Mouse (Mus musculus) spleen, adult 2 months (tissue): ENCODE results near the gene Myo3a. TPM values are rescaled to one million over a fixed set of nuclear protein-coding genes. Genes with fewer than 3 reads are reported as not detected.

Experiments
- DNase-seq, 2 experiments: peaks; one replicate each; pipeline versions ENCODE4 v3.0.0 to v3.0.0-alpha.2; 2012 to 2021; ENCODE audit warnings: low spot score in 2 of 2, low read depth in 1 of 2
- H3K27ac ChIP-seq: fragments of 200-500 bp; 2 replicates; pipeline ENCODE4 v1.5.1; 2012; ENCODE audit warnings: low read length, inconsistent platforms; ENCODE audit not compliant: insufficient read depth
- H3K27me3 ChIP-seq: fragments of 200-500 bp; 2 replicates; pipeline ENCODE4 v1.6.1; 2012; ENCODE audit warnings: mild to moderate bottlenecking, moderate library complexity, low read length, inconsistent platforms; ENCODE audit not compliant: control insufficient read depth, insufficient read depth
- H3K36me3 ChIP-seq: fragments of 200-500 bp; 2 replicates; pipeline ENCODE4 v1.6.1; 2012; ENCODE audit warnings: mild to moderate bottlenecking, low read length, inconsistent platforms; ENCODE audit not compliant: control insufficient read depth, insufficient read depth
- H3K4me1 ChIP-seq: fragments of 200-500 bp; 2 replicates; pipeline ENCODE4 v1.6.1; 2011; ENCODE audit warnings: inconsistent platforms; ENCODE audit not compliant: control insufficient read depth, insufficient read depth, insufficient read length
- H3K4me3 ChIP-seq: fragments of 200-500 bp; 2 replicates; pipeline ENCODE4 v1.5.1; 2011; ENCODE audit warnings: mild to moderate bottlenecking, inconsistent platforms; ENCODE audit not compliant: insufficient read depth, insufficient read length; ENCODE audit errors: extremely low read depth
- CTCF ChIP-seq: fragments of 200-500 bp; IDR thresholded peaks from 2 replicates; pipeline ENCODE4 v1.5.1; 2011; ENCODE audit warnings: mild to moderate bottlenecking, inconsistent platforms; ENCODE audit not compliant: insufficient read depth, insufficient read length, insufficient replicate concordance; ENCODE audit errors: extremely low read depth
- POLR2A ChIP-seq: fragments of 200-500 bp; IDR thresholded peaks from 2 replicates; pipeline ENCODE4 v1.6.1; 2011; ENCODE audit warnings: low read depth, low read length, inconsistent platforms
- WGBS: fragments of 180-500 bp; shearing (Covaris S2); methylation state at CpG from one replicate; pipeline ENCODE4 v1.1.7; 2018; 5-methylcytosine and 5-hydroxymethylcytosine counted together
- polyA plus RNA-seq: library from polyadenylated mRNA; depleted of rRNA; stranded (reverse); fragments of >200 nt; gene quantifications from 2 replicates; pipeline ENCODE4 v1.2.3, GENCODE M21; 2012; rRNA removed

The Myo3a gene
- polyA plus RNA-seq: not detected in 2 replicates

DNA sequence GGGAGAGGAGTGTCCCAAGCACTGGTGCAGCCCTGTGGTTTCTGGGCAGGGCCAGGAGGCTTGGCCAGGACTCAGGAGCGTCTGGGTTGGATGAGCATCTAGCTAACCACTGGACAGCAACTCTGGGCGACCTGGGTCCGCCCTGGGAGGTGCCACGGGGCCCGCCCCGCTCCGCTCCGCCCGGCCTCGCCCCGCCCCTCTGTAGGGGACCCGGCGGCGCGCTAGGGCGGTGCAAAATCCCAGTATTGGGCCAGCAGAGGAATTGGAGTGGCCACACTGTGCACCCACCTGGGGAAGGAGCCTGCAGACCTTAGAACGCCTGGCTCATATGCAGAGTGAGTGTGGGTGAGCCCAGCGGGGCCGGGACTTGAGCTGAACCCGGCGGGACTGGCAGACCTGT is at the start of gene Myo3a:
Gene Myo3a (plus strand): TSS at position 196 of the 400 bp plus-strand sequence.
- no peaks in the 10 kb centered on the region for H3K36me3 ChIP-seq
- H3K4me3 ChIP-seq: no peak within 1 kb of the TSS
- no peak for DNase-seq
- H3K27ac ChIP-seq: no peak within 1 kb of the TSS
- no peaks in the 10 kb centered on the region for H3K4me1 ChIP-seq
- WGBS: 15% methylated on average over 21 of the region's 21 CpGs
- TF ChIP-seq CTCF (no peak), POLR2A (no peak)
- H3K27me3 ChIP-seq: no peaks in the 10 kb centered on the region

DNA sequence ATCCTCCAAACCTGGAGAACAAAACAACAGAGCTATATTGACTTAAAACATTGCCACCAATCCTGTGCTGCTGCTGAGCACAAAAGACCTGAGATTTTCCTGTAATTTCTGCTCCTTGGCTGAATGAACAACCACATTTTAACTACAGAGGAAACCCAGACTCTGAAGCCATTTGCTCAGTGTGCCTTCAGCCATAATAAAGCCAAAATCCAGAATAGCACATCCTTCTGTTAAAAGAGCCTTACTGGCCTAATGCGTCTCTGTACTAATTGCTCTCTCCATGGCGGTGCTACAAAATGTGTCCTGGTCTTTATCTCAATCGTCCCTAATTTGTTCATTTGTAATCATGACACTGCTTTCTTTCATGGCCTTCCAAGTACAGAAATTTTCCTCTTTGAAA is 23.2 kb downstream of the Myo3a start:
- 83% methylated on average over 3 of the region's 3 CpGs for WGBS
- H3K27ac ChIP-seq: no peak overlapping the region

DNA sequence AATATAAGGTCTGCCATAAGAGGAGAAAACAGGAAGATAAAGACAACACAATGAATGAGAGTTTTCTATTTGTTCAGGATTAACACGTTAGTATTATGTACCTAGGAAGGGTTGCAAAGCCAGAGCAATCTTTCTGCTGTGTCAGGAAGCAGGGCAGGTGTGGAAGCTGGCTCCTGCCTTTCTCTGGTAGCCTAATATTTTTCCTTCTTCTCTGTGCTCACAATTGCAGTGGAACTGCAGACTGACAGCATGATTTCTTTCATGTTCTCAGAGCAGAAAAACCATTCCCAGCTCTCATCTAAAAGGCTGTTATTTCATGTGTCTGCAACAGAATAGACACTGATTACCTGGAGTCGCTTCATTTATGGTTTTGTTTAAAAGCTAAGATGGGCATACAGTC is 23.7 kb downstream of the Myo3a start:
- WGBS: 70% methylated on average over 2 of the region's 2 CpGs
- no peaks in the 10 kb centered on the region for H3K4me1 ChIP-seq
- no peak for DNase-seq
- no peaks in the 10 kb centered on the region for H3K36me3 ChIP-seq
- no peak overlapping the region for H3K27ac ChIP-seq
- no peaks in the 10 kb centered on the region for H3K27me3 ChIP-seq
- TF ChIP-seq CTCF (no peak), POLR2A (no peak)
- no peak overlapping the region for H3K4me3 ChIP-seq

More for the DNA sequence above, 23.2 kb downstream of the Myo3a start:
- Histone ChIP-seq H3K36me3 (no peaks in the 10 kb centered on the region), H3K27me3 (no peaks in the 10 kb centered on the region), H3K4me3 (no peak overlapping the region), H3K4me1 (no peaks in the 10 kb centered on the region)
- no peak for DNase-seq
- no peak for TF ChIP-seq POLR2A
- no peak for TF ChIP-seq CTCF

DNA sequence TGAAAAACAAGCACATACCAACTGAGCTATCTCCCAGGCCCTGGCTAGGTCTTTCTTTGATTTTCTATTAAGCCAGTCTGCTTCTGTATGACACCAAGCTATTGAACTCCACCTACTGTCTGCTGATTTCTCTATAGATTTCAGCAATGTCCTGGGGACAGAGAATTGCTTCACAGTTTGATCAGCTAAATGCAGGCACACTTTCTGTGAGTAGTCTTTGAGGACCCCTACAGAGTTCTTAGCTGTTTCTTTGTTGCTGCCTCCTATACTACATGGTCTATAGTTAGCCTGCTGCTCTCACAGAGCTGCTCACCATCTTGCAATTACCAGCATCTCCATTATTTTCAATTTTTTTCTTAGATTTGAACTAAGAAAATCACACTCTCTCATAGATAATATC is 28.3 kb downstream of the Myo3a start:
- H3K4me3 ChIP-seq: no peak overlapping the region
- DNase-seq: no peak
- no peaks in the 10 kb centered on the region for H3K4me1 ChIP-seq
- TF ChIP-seq POLR2A (no peak), CTCF (no peak)
- H3K27me3 ChIP-seq: no peaks in the 10 kb centered on the region
- no peaks in the 10 kb centered on the region for H3K36me3 ChIP-seq
- H3K27ac ChIP-seq: no peak overlapping the region

DNA sequence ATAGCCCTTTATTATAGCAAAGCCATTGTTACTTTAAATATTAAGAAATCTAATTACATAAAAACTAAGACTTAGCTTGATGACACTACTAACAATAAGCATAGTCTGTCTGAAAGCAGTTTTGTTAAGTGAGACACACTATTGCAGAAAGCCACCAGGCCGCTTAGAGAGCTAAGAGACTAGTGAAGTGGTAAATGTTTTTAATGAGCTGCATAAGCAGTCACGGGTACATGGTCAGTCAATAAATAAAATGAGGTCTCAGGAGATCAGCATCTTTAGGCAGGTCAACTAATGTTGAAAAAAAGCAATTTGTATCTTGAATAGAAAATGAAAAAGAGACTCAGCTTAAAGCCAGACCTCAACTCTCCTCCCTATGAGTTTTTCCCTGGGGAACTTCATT is 44.3 kb downstream of the Myo3a start:
- 83% methylated on average over 2 of the region's 2 CpGs for WGBS
- no peak for TF ChIP-seq POLR2A
- TF ChIP-seq CTCF: no peak

DNA sequence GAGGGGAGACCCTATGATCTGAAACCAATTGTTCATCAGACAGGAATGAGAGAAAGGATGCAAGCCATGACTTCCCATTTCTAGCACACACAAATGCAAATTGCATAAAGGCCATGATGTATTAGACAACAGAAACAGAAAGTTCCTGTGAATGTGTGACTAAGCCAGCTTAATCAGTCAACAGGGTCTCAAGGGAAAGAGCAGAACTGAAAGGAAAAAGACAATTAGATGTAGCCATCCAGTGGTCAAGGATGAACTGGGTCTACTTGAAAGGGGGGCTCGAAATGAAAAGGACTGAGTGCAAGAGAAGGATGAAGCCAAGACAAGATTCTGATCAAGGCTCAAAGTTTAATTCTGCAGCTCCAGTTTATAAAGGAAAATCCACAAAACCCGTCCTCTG is 58.1 kb downstream of the Myo3a start:
- H3K27me3 ChIP-seq: no peaks in the 10 kb centered on the region
- DNase-seq: no peak
- 78% methylated on average over 2 of the region's 2 CpGs for WGBS
- H3K4me3 ChIP-seq: no peak overlapping the region
- no peak for TF ChIP-seq CTCF
- no peak for TF ChIP-seq POLR2A
- no peaks in the 10 kb centered on the region for H3K36me3 ChIP-seq
- no peak overlapping the region for H3K27ac ChIP-seq
- no peaks in the 10 kb centered on the region for H3K4me1 ChIP-seq

More for the DNA sequence above, 44.3 kb downstream of the Myo3a start:
- Histone ChIP-seq H3K4me3 (no peak overlapping the region), H3K4me1 (no peaks in the 10 kb centered on the region), H3K36me3 (no peaks in the 10 kb centered on the region), H3K27me3 (no peaks in the 10 kb centered on the region), H3K27ac (no peak overlapping the region)
- DNase-seq: no peak

DNA sequence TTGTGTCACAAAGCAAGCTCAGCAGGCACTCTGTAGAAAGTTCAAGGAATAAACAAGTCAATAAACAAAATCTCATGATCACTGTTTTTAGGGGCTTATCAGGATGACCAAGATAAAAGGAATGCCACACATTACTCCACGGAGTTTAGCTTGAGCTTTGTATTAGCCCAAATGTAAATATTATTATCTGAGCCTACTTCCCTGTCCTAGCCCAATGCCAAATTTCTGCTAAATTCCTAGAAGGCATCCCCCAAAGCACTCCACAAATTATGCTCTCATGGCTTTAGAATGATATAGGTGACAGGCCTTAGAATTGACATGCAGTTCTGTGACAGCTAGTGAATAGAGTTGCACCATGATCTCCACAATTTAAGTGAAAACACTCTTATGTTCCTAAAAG is 58.5 kb downstream of the Myo3a start:
- no peak for DNase-seq
- 48% methylated on average over 1 of the region's 1 CpGs for WGBS
- Histone ChIP-seq H3K4me1 (no peaks in the 10 kb centered on the region), H3K27me3 (no peaks in the 10 kb centered on the region), H3K4me3 (no peak overlapping the region), H3K27ac (no peak overlapping the region), H3K36me3 (no peaks in the 10 kb centered on the region)
- no peak for TF ChIP-seq POLR2A
- TF ChIP-seq CTCF: no peak
